Mouse (Mus musculus) CH12.LX (cell line): ENCODE measurements around the gene Ppp1r11. TPM values are rescaled to one million over a fixed set of nuclear protein-coding genes. Genes with fewer than 3 reads are reported as not detected.

Experiments used
- DNase-seq: peaks from one replicate; pipeline ENCODE4 v3.0.0-alpha.2; 2013; ENCODE audit errors: extremely low read depth
- H3K27ac ChIP-seq: 2 replicates; pipeline ENCODE4 v1.5.1; 2012; ENCODE audit warnings: low read depth, mild to moderate bottlenecking, control low read depth, moderate library complexity; ENCODE audit not compliant: insufficient read depth
- H3K27me3 ChIP-seq: replicated peaks from 2 replicates; pipeline ENCODE3; 2012; ENCODE audit warnings: inconsistent platforms
- H3K36me3 ChIP-seq, 2 experiments: replicated peaks in 1 of 2; 2 replicates each; pipeline versions ENCODE3 to v1.6.1; 2012; ENCODE audit warnings: inconsistent platforms in 1 of 2, low read length in 1 of 2, mild to moderate bottlenecking in 1 of 2, mixed read lengths in 1 of 2, moderate library complexity in 1 of 2; ENCODE audit not compliant: control insufficient read depth in 1 of 2, insufficient read depth in 1 of 2
- H3K4me1 ChIP-seq, 2 experiments: 2 replicates each; pipeline ENCODE4 v1.6.1; 2012; ENCODE audit warnings: inconsistent platforms in 1 of 2, moderate library complexity in 1 of 2; ENCODE audit not compliant: insufficient read depth in 2 of 2, control insufficient read depth in 1 of 2
- H3K4me2 ChIP-seq: 2 replicates; pipeline ENCODE4 v1.6.1; 2012; ENCODE audit warnings: low read depth, mild to moderate bottlenecking, control low read depth; ENCODE audit not compliant: poor library complexity, insufficient read depth, severe bottlenecking
- H3K4me3 ChIP-seq, 3 experiments: fragments of 150-350 bp in 1 of 3; sonication (generic) in 1 of 3; replicated peaks in 1 of 3; 2 replicates each; pipeline versions ENCODE3 to v1.5.1; 2011 to 2012; ENCODE audit warnings: low read depth in 2 of 3, low read length in 2 of 3, mild to moderate bottlenecking in 2 of 3, moderate library complexity in 2 of 3, control low read depth in 1 of 3, improper control_type of control experiment in 1 of 3, inconsistent platforms in 1 of 3, mixed read lengths in 1 of 3; ENCODE audit not compliant: poor library complexity in 1 of 3
- H3K79me2 ChIP-seq: replicated peaks from 2 replicates; pipeline ENCODE4 v1.6.1; 2012; ENCODE audit warnings: mild to moderate bottlenecking, moderate library complexity; ENCODE audit not compliant: control insufficient read depth, poor library complexity, insufficient read depth, severe bottlenecking; ENCODE audit errors: extremely low read depth
- H3K9ac ChIP-seq: 2 replicates; pipeline ENCODE4 v1.6.1; 2012; ENCODE audit warnings: low read depth, mild to moderate bottlenecking, control low read depth, moderate library complexity; ENCODE audit not compliant: insufficient read depth
- H3K9me3 ChIP-seq: replicated peaks from 2 replicates; pipeline ENCODE3; 2012; ENCODE audit warnings: low read length, inconsistent platforms, mixed read lengths
- CHD1 ChIP-seq: IDR thresholded peaks from 2 replicates; pipeline ENCODE4 v1.6.1; 2012; ENCODE audit warnings: low read depth, low read length, improper control_type of control experiment, inconsistent platforms
- CHD2 ChIP-seq: IDR thresholded peaks from 2 replicates; pipeline ENCODE4 v1.6.1; 2011; ENCODE audit warnings: low read length, improper control_type of control experiment
- CTCF ChIP-seq, 2 experiments: IDR thresholded peaks in 1 of 2; conservative IDR thresholded peaks in 1 of 2; 2 replicates each; pipeline ENCODE4 v1.5.1; 2011 to 2012; ENCODE audit warnings: low read depth in 2 of 2, low read length in 2 of 2, improper control_type of control experiment in 1 of 2, inconsistent platforms in 1 of 2, mild to moderate bottlenecking in 1 of 2, moderate library complexity in 1 of 2
- ELF1 ChIP-seq: IDR thresholded peaks from 2 replicates; pipeline ENCODE4 v1.6.1; 2014; ENCODE audit warnings: low read depth, mild to moderate bottlenecking, inconsistent platforms, low read length, improper control_type of control experiment
- JUND ChIP-seq: conservative IDR thresholded peaks from 2 replicates; pipeline ENCODE4 v1.6.1; 2011; ENCODE audit warnings: low read depth, low read length, improper control_type of control experiment
- MAZ ChIP-seq: IDR thresholded peaks from 2 replicates; pipeline ENCODE4 v1.6.1; 2012; ENCODE audit warnings: low read depth, mild to moderate bottlenecking, inconsistent platforms, low read length, improper control_type of control experiment, moderate library complexity
- MYC ChIP-seq: IDR thresholded peaks from 2 replicates; pipeline ENCODE4 v1.6.1; 2011; ENCODE audit warnings: low read depth, mild to moderate bottlenecking, improper control_type of control experiment, low read length
- RAD21 ChIP-seq: IDR thresholded peaks from 2 replicates; pipeline ENCODE4 v1.6.1; 2011; ENCODE audit warnings: low read depth, mild to moderate bottlenecking, low read length, improper control_type of control experiment, moderate library complexity
- RCOR1 ChIP-seq: conservative IDR thresholded peaks from 2 replicates; pipeline ENCODE4 v1.6.1; 2012; ENCODE audit warnings: low read depth, mild to moderate bottlenecking, inconsistent platforms, low read length, improper control_type of control experiment
- SIN3A ChIP-seq: IDR thresholded peaks from 2 replicates; pipeline ENCODE4 v1.6.1; 2012; ENCODE audit warnings: low read length, improper control_type of control experiment, inconsistent platforms
- SMC3 ChIP-seq: IDR thresholded peaks from 2 replicates; pipeline ENCODE4 v1.6.1; 2011; ENCODE audit warnings: low read depth, low read length, improper control_type of control experiment
- TCF12 ChIP-seq: IDR thresholded peaks from 2 replicates; pipeline ENCODE4 v1.6.1; 2014; ENCODE audit warnings: low read depth, mild to moderate bottlenecking, inconsistent platforms, low read length, improper control_type of control experiment
- USF1 ChIP-seq: IDR thresholded peaks from 2 replicates; pipeline ENCODE4 v1.6.1; 2014; ENCODE audit warnings: low read depth, mild to moderate bottlenecking, inconsistent platforms, low read length, improper control_type of control experiment
- ZNF384 ChIP-seq: IDR thresholded peaks from 2 replicates; pipeline ENCODE4 v1.6.1; 2012; ENCODE audit warnings: low read depth, low read length, improper control_type of control experiment, inconsistent platforms
- dilution Hi-C: fragments of 300-500 bp; cut with MboI; formaldehyde crosslinking; loops from 2 replicates; pipeline ENCODE4 v1.14.3; 2020; ENCODE audit warnings: low sequenced_read_pairs; ENCODE audit not compliant: extremely low pct_unique_long_range_greater_than_20kb, extremely low pct_ligation_motif_present
- in situ Hi-C: fragments of 300-500 bp; cut with MboI; formaldehyde crosslinking; loops from 3 replicates; pipeline ENCODE4 v1.14.3; 2019; ENCODE audit warnings: low sequenced_read_pairs, low pct_ligation_motif_present, low pct_unique_long_range_greater_than_20kb, mixed read lengths
- polyA plus RNA-seq: library from polyadenylated mRNA; unstranded; fragments of >175 nt; gene quantifications from 2 replicates; pipeline ENCODE4 v1.2.1, GENCODE M21; 2012; ENCODE audit warnings: low read depth; ENCODE audit not compliant: insufficient read length
- total RNA-seq, 2 experiments: library from RNA; depleted of rRNA; stranded (reverse); fragments of 300-350 nt in 1 of 2; fragments of >200 nt in 1 of 2; gene quantifications; 2 replicates each; pipeline ENCODE4 v1.2.3; 2012 to 2014

Gene Ppp1r11
- total and polyA plus RNA-seq, 3 experiments: 120 to 238 (median 209) TPM

DNA sequence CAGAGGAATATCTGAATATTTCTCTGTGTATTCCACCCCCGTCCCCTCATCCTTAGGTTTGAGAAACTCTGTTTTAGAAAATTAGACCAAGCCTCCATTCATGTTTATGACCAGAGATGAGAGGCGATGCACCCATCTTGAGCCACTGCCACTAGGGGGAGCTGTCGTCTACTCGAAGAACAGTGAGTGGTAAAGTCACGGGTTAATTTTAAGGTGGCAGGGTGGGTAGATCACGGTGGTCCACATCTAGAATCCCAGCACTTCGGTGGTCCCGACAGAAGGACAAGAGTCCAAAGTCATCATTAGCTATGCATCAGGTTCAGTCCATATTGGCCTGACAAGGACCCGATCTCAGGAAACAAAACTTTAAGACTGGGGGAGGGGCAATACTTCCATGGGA is 36.5 kb downstream of the Ppp1r11 start (continued):
- TF ChIP-seq ZNF384 (no peak), MAZ (no peak), CHD2 (no peak), RCOR1 (no peak), CHD1 (no peak)

GRCm38 (mm10) chr17:36914108-36914507 is 37.4 kb downstream of the Ppp1r11 start:
- Histone ChIP-seq H3K27me3 (peaks cover 4% of the 10 kb centered on the region), H3K4me1 (0 out of 4 replicates have a peak, but pooled peaks cover 3 to 4% of the 10 kb centered on the region in 2 experiments), H3K79me2 (no peaks in the 10 kb centered on the region), H3K9ac (no peak overlapping the region), H3K4me2 (no peak overlapping the region), H3K36me3 (no peaks in the 10 kb centered on the region), H3K9me3 (no peaks in the 10 kb centered on the region), H3K27ac (no peak overlapping the region), H3K4me3 (no peak overlapping the region)
- peak; percentile 82 for DNase-seq
- in situ Hi-C loops: loop anchor here (10.0 kb wide), 2 partner anchors 81 to 291 kb away; partner anchors contain the start of gene Olfr94
- TF ChIP-seq CHD1 (no peak), MYC (0 out of 2 replicates have a peak, but pooled peaks have one; percentile 35), USF1 (no peak), SMC3 (peak; percentile 84), RAD21 (peak; percentile 49), JUND (0 out of 2 replicates have a peak, but pooled peaks have one; percentile 12), CTCF (conservative IDR thresholded peaks at IDR 0.05 in 1 of 2, IDR thresholded peaks at IDR 0.05 in 1 of 2; ENCODE audit: low read depth in 2 of 2, low read length in 2 of 2) (peak; percentile 66 to 89)
- dilution Hi-C loops: no loop called here

DNA sequence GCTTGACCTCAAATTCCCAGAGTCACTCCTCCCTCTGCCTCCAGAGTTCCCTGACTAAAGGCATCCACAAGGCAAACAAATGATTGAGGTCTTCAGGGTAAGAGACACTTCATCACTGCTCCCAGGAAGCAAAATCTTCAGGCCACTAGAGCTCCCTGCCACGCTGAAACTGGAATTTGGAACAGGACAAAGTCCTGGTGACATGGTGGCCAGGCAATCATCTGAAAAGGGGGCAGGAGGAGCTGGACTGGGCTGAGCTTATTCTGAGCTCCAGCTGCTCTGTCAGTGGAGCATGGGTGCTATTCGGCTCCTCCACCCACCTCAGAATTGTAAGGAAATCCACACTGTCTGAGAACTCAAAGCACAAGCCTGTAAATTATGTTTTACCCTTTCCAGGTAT is 39.5 kb downstream of the Ppp1r11 start:
- dilution Hi-C loops: no loop called here
- no peak overlapping the region for H3K27ac ChIP-seq
- no peak for DNase-seq
- H3K27me3 ChIP-seq: peaks cover 6% of the 10 kb centered on the region
- no peak overlapping the region for H3K4me2 ChIP-seq
- peaks cover 4 to 9% of the 10 kb centered on the region in 2 experiments; a peak in 2 of 4 replicates for H3K4me1 ChIP-seq
- no peak overlapping the region for H3K4me3 ChIP-seq
- no peak for TF ChIP-seq TCF12
- TF ChIP-seq ELF1: no peak
- TF ChIP-seq SIN3A: no peak
- H3K79me2 ChIP-seq: no peaks in the 10 kb centered on the region
- no peak overlapping the region for H3K9ac ChIP-seq
- H3K9me3 ChIP-seq: no peaks in the 10 kb centered on the region
- in situ Hi-C loops: loop anchor here (10.0 kb wide), 2 partner anchors 83 to 293 kb away; partner anchors contain the start of gene Olfr94
- H3K36me3 ChIP-seq: no peaks in the 10 kb centered on the region
